Mouse (Mus musculus): Measurements from ENCODE around the gene Stat2. TPM values are rescaled to one million over a fixed set of nuclear protein-coding genes. Genes with fewer than 3 reads are reported as not detected.
"Not testable (repeated sequence)": the region's sequence is repeated elsewhere in the genome, so short reads cannot be mapped to it uniquely, and the experiment has no call there.

Gene Stat2
- polyA plus RNA-seq, 1 experiment from 2014 or later: 11.8 TPM

- H3K36me3 ChIP-seq (ENCODE audit: control insufficient read depth, insufficient read depth): peaks cover 43% of the 10 kb centered on the region
- no peak for ATAC-seq (replicated peaks; ENCODE audit: extremely low read depth, insufficient read depth, low FRiP score)
Observed at GRCm38 (mm10) chr10:128280943-128281342, 10.6 kb downstream of the Stat2 start.

GRCm38 (mm10) chr10:128281682-128282081 lies 11.3 kb downstream of the Stat2 start:
- Histone ChIP-seq H3K36me3 (ENCODE audit: control insufficient read depth, insufficient read depth) (peaks cover 48% of the 10 kb centered on the region), H3K4me1 (ENCODE audit: control insufficient read depth, insufficient read depth, low read length) (no peaks in the 10 kb centered on the region), H3K27me3 (ENCODE audit: control insufficient read depth, insufficient read depth, low read length) (no peaks in the 10 kb centered on the region), H3K9me3 (replicated peaks; ENCODE audit: control insufficient read depth, low read length) (no peaks in the 10 kb centered on the region), H3K27ac (ENCODE audit: low read length) (no peak overlapping the region), H3K4me2 (ENCODE audit: low read depth, low read length) (no peak overlapping the region), H3K9ac (ENCODE audit: low read length) (no peak overlapping the region), H3K4me3 (ENCODE audit: low read length) (no peak overlapping the region)
- no peak for ATAC-seq (replicated peaks; ENCODE audit: extremely low read depth, insufficient read depth, low FRiP score)
- 88% methylated on average over 14 of the region's 14 CpGs for WGBS

More at GRCm38 (mm10) chr10:128280943-128281342, 10.6 kb downstream of the Stat2 start:
- Histone ChIP-seq H3K4me1 (ENCODE audit: control insufficient read depth, insufficient read depth, low read length) (no peaks in the 10 kb centered on the region), H3K27ac (ENCODE audit: low read length) (no peak overlapping the region), H3K4me2 (ENCODE audit: low read depth, low read length) (no peak overlapping the region), H3K9ac (ENCODE audit: low read length) (no peak overlapping the region), H3K9me3 (replicated peaks; ENCODE audit: control insufficient read depth, low read length) (no peaks in the 10 kb centered on the region), H3K4me3 (ENCODE audit: low read length) (no peak overlapping the region), H3K27me3 (ENCODE audit: control insufficient read depth, insufficient read depth, low read length) (no peaks in the 10 kb centered on the region)
- WGBS: 80% methylated on average over 6 of the region's 6 CpGs

- Histone ChIP-seq H3K4me3 (ENCODE audit: low read length) (no peak overlapping the region), H3K27ac (ENCODE audit: low read length) (no peak overlapping the region), H3K4me1 (ENCODE audit: control insufficient read depth, insufficient read depth, low read length) (no peaks in the 10 kb centered on the region), H3K36me3 (ENCODE audit: control insufficient read depth, insufficient read depth) (peaks cover 52% of the 10 kb centered on the region), H3K9ac (ENCODE audit: low read length) (no peak overlapping the region), H3K4me2 (ENCODE audit: low read depth, low read length) (no peak overlapping the region), H3K9me3 (replicated peaks; ENCODE audit: control insufficient read depth, low read length) (no peaks in the 10 kb centered on the region), H3K27me3 (ENCODE audit: control insufficient read depth, insufficient read depth, low read length) (no peaks in the 10 kb centered on the region)
- WGBS: 84% methylated on average over 20 of the region's 20 CpGs
- ATAC-seq (replicated peaks; ENCODE audit: extremely low read depth, insufficient read depth, low FRiP score): no peak
Observed at GRCm38 (mm10) chr10:128282886-128283450, 12.6 kb downstream of the Stat2 start.

GRCm38 (mm10) chr10:128283604-128284579 lies 13.5 kb downstream of the Stat2 start:
- no peak overlapping the region for H3K4me3 ChIP-seq (ENCODE audit: low read length)
- no peak overlapping the region for H3K9ac ChIP-seq (ENCODE audit: low read length)
- H3K4me1 ChIP-seq (ENCODE audit: control insufficient read depth, insufficient read depth, low read length): no peaks in the 10 kb centered on the region
- H3K9me3 ChIP-seq (replicated peaks; ENCODE audit: control insufficient read depth, low read length): no peaks in the 10 kb centered on the region
- peaks cover 50% of the 10 kb centered on the region for H3K36me3 ChIP-seq (ENCODE audit: control insufficient read depth, insufficient read depth)
- no peak overlapping the region for H3K4me2 ChIP-seq (ENCODE audit: low read depth, low read length)
- 62% methylated on average over 31 of the region's 31 CpGs for WGBS
- ATAC-seq (replicated peaks; ENCODE audit: extremely low read depth, insufficient read depth, low FRiP score): 0 out of 2 replicates have a peak, but pooled peaks have one; percentile 18
- no peak overlapping the region for H3K27ac ChIP-seq (ENCODE audit: low read length)
- H3K27me3 ChIP-seq (ENCODE audit: control insufficient read depth, insufficient read depth, low read length): no peaks in the 10 kb centered on the region

GRCm38 (mm10) chr10:128290594-128290993 lies 20.2 kb downstream of the Stat2 start:
- H3K9ac ChIP-seq (ENCODE audit: low read length); H3K4me1 ChIP-seq (ENCODE audit: control insufficient read depth, insufficient read depth, low read length); H3K4me2 ChIP-seq (ENCODE audit: low read depth, low read length); H3K27ac ChIP-seq (ENCODE audit: low read length); H3K4me3 ChIP-seq (ENCODE audit: low read length); H3K27me3 ChIP-seq (ENCODE audit: control insufficient read depth, insufficient read depth, low read length); H3K9me3 ChIP-seq (replicated peaks; ENCODE audit: control insufficient read depth, low read length); ATAC-seq (replicated peaks; ENCODE audit: extremely low read depth, insufficient read depth, low FRiP score): not testable (repeated sequence)
- peaks cover 24% of the 10 kb centered on the region for H3K36me3 ChIP-seq (ENCODE audit: control insufficient read depth, insufficient read depth)
- WGBS: 80% methylated on average over 1 of the region's 1 CpGs

- H3K36me3 ChIP-seq (ENCODE audit: control insufficient read depth, insufficient read depth): peaks cover 8% of the 10 kb centered on the region; the same call in 1 of the 2 replicates
- ATAC-seq (replicated peaks; ENCODE audit: extremely low read depth, insufficient read depth, low FRiP score): no peak
- H3K9me3 ChIP-seq (replicated peaks; ENCODE audit: control insufficient read depth, low read length): no peaks in the 10 kb centered on the region
- peak overlapping the region; percentile 28 for H3K9ac ChIP-seq (ENCODE audit: low read length)
- peaks cover 17% of the 10 kb centered on the region for H3K4me1 ChIP-seq (ENCODE audit: control insufficient read depth, insufficient read depth, low read length)
- peak overlapping the region; percentile 77; the same call in 1 of the 2 replicates for H3K27ac ChIP-seq (ENCODE audit: low read length)
- peak overlapping the region; percentile 41 for H3K4me2 ChIP-seq (ENCODE audit: low read depth, low read length)
- H3K4me3 ChIP-seq (ENCODE audit: low read length): peak overlapping the region; percentile 25; the same call in 1 of the 2 replicates
- no peaks in the 10 kb centered on the region for H3K27me3 ChIP-seq (ENCODE audit: control insufficient read depth, insufficient read depth, low read length)
- WGBS: 70% methylated on average over 13 of the region's 13 CpGs
Observed at GRCm38 (mm10) chr10:128296370-128297090, 26.2 kb downstream of the Stat2 start.

GRCm38 (mm10) chr10:128297221-128297620 lies 26.9 kb downstream of the Stat2 start:
- 45% methylated on average over 4 of the region's 4 CpGs for WGBS
- H3K4me1 ChIP-seq (ENCODE audit: control insufficient read depth, insufficient read depth, low read length): peaks cover 18% of the 10 kb centered on the region
- H3K4me3 ChIP-seq (ENCODE audit: low read length): peak overlapping the region; percentile 25
- no peaks in the 10 kb centered on the region for H3K9me3 ChIP-seq (replicated peaks; ENCODE audit: control insufficient read depth, low read length)
- peaks cover 5% of the 10 kb centered on the region; the same call in 1 of the 2 replicates for H3K36me3 ChIP-seq (ENCODE audit: control insufficient read depth, insufficient read depth)
- H3K27me3 ChIP-seq (ENCODE audit: control insufficient read depth, insufficient read depth, low read length): no peaks in the 10 kb centered on the region
- peak overlapping the region; percentile 77 for H3K27ac ChIP-seq (ENCODE audit: low read length)
- H3K4me2 ChIP-seq (ENCODE audit: low read depth, low read length): peak overlapping the region; percentile 41
- peak; percentile 30; the same call in 1 of the 2 replicates for ATAC-seq (replicated peaks; ENCODE audit: extremely low read depth, insufficient read depth, low FRiP score)
- H3K9ac ChIP-seq (ENCODE audit: low read length): peak overlapping the region; percentile 28

GRCm38 (mm10) chr10:128297622-128298021 lies 27.3 kb downstream of the Stat2 start:
- WGBS: 52% methylated on average over 11 of the region's 11 CpGs
- H3K36me3 ChIP-seq (ENCODE audit: control insufficient read depth, insufficient read depth): 0 out of 2 replicates have a peak, but pooled peaks cover 1% of the 10 kb centered on the region
- H3K4me1 ChIP-seq (ENCODE audit: control insufficient read depth, insufficient read depth, low read length): peaks cover 22% of the 10 kb centered on the region
- peak overlapping the region; percentile 28 for H3K9ac ChIP-seq (ENCODE audit: low read length)
- H3K27ac ChIP-seq (ENCODE audit: low read length): peak overlapping the region; percentile 77
- peak; percentile 90 for ATAC-seq (replicated peaks; ENCODE audit: extremely low read depth, insufficient read depth, low FRiP score)
- H3K9me3 ChIP-seq (replicated peaks; ENCODE audit: control insufficient read depth, low read length): no peaks in the 10 kb centered on the region
- peak overlapping the region; percentile 25 for H3K4me3 ChIP-seq (ENCODE audit: low read length)
- H3K27me3 ChIP-seq (ENCODE audit: control insufficient read depth, insufficient read depth, low read length): no peaks in the 10 kb centered on the region
- peak overlapping the region; percentile 41 for H3K4me2 ChIP-seq (ENCODE audit: low read depth, low read length)
